Comparison of ENCODE assay signal across 15 mouse cellular contexts in genomic region chr17:13573036-13573435, GRCm38 (mm10).
DNase-seq lines count a peak whose midpoint lies in the region; ATAC-seq and TF ChIP-seq lines count a peak whose summit lies in the region.
"Had no signal": no experiment of that assay in that cellular context is flagged by ENCODE, and none has a peak within 500 bp of the region (broad histone marks: within the 10 kb centered on the region; RNA-seq: fewer than 3 reads in every experiment).

No protein-coding gene starts in this region.

- no peaks in the 10 kb centered on the region for H3K9me3 ChIP-seq in heart, embryonic 10.5 days
- H3K9me3 ChIP-seq: intestine, embryonic 15.5 days; limb, embryonic 12.5 days had no signal

- ATAC-seq in hematopoietic stem cell, adult 5-6 weeks (replicated peaks in 1 of 2; ENCODE audit: insufficient read depth in 1 of 2, low FRiP score in 2 of 2, low TSS enrichment in 1 of 2, low read depth in 1 of 2, poor library complexity in 2 of 2, severe bottlenecking in 2 of 2) = peak; percentile 74 to 84
- peak; percentile 33; the same call in 1 of the 2 replicates for ATAC-seq in neutrophil, adult 5-6 weeks (ENCODE audit: extremely low read depth, insufficient number of reproducible peaks, low FRiP score, poor library complexity, severe bottlenecking)

- no peaks in the 10 kb centered on the region for H3K27me3 ChIP-seq in heart, embryonic 10.5 days (ENCODE audit: insufficient read depth, poor library complexity, severe bottlenecking)
- H3K27me3 ChIP-seq in kidney, adult 2 months (replicated peaks; ENCODE audit: control insufficient read depth, insufficient read depth, low read length) = no peaks in the 10 kb centered on the region
- H3K27me3 ChIP-seq: intestine, embryonic 15.5 days; limb, embryonic 12.5 days had no signal

- TF ChIP-seq CTCF in kidney, adult 2 months (conservative IDR thresholded peaks at IDR 0.05; ENCODE audit: insufficient read depth, insufficient read length, low read depth, low read length) = no peak

- WGBS in heart, embryonic 10.5 days = 56% methylated on average over 9 of the region's 9 CpGs
- 77% methylated on average over 9 of the region's 9 CpGs for WGBS in kidney, adult 2 months

- H3K27ac ChIP-seq in heart, embryonic 10.5 days = 0 out of 2 replicates have a peak overlapping the region, but pooled peaks have one; percentile 36
- H3K27ac ChIP-seq in kidney, adult 2 months (ENCODE audit: insufficient read depth, low read depth, low read length) = no peak overlapping the region
- H3K27ac ChIP-seq: gastrocnemius, adult 2 months; intestine, embryonic 15.5 days; limb, embryonic 12.5 days had no signal

- TF ChIP-seq POLR2A in kidney, adult 2 months (IDR thresholded peaks at IDR 0.05; ENCODE audit: low read depth, low read length) = no peak

- no peak for DNase-seq in heart, embryonic 10.5 days (ENCODE audit: low spot score)
- no peak for DNase-seq in heart, adult 9 months (ENCODE audit: low spot score in 2 of 2)
- peak; percentile 66 for DNase-seq in thymus, postnatal 4 days
- no peak for DNase-seq in spleen, postnatal 10 days (ENCODE audit: low spot score in 2 of 2)
- DNase-seq in gastrocnemius, postnatal 10 days = no peak
- no peak for DNase-seq in kidney, adult 2 months
- DNase-seq: cerebellum, adult 11-12 months; gastrocnemius, adult 2 months; kidney, postnatal 14 days; lung, postnatal 4 days had no signal

- peaks cover 22% of the 10 kb centered on the region for H3K4me1 ChIP-seq in heart, embryonic 10.5 days
- H3K4me1 ChIP-seq in kidney, adult 2 months (ENCODE audit: control insufficient read depth, insufficient read depth, low read length) = no peaks in the 10 kb centered on the region
- H3K4me1 ChIP-seq: intestine, embryonic 15.5 days; limb, embryonic 12.5 days had no signal

- no peaks in the 10 kb centered on the region for H3K36me3 ChIP-seq in heart, embryonic 10.5 days
- H3K36me3 ChIP-seq in kidney, adult 2 months (ENCODE audit: control insufficient read depth, insufficient read depth, low read length) = no peaks in the 10 kb centered on the region
- H3K36me3 ChIP-seq: intestine, embryonic 15.5 days; limb, embryonic 12.5 days had no signal

- no peak overlapping the region for H3K4me3 ChIP-seq in heart, embryonic 10.5 days
- H3K4me3 ChIP-seq in kidney, adult 2 months (ENCODE audit: insufficient read depth, low read depth, low read length) = no peak overlapping the region
- H3K4me3 ChIP-seq: gastrocnemius, adult 2 months; intestine, embryonic 15.5 days; limb, embryonic 12.5 days; myocyte had no signal
